Mouse (Mus musculus) inflammation-experienced regulatory T-cells (primary cell): ENCODE results near the gene Fkbp2. TPM values are rescaled to one million over a fixed set of nuclear protein-coding genes. Genes with fewer than 3 reads are reported as not detected.

ENCODE experiments used
- polyA plus RNA-seq, 2 experiments: library from polyadenylated mRNA; unstranded; fragments of 100-300 nt; shearing (Covaris generic); gene quantifications; one replicate each; pipeline ENCODE4 v1.2.1; 2017

Gene Fkbp2
- 10 to 100 TPM; 40.3 to 59.9 TPM for polyA plus RNA-seq

DNA sequence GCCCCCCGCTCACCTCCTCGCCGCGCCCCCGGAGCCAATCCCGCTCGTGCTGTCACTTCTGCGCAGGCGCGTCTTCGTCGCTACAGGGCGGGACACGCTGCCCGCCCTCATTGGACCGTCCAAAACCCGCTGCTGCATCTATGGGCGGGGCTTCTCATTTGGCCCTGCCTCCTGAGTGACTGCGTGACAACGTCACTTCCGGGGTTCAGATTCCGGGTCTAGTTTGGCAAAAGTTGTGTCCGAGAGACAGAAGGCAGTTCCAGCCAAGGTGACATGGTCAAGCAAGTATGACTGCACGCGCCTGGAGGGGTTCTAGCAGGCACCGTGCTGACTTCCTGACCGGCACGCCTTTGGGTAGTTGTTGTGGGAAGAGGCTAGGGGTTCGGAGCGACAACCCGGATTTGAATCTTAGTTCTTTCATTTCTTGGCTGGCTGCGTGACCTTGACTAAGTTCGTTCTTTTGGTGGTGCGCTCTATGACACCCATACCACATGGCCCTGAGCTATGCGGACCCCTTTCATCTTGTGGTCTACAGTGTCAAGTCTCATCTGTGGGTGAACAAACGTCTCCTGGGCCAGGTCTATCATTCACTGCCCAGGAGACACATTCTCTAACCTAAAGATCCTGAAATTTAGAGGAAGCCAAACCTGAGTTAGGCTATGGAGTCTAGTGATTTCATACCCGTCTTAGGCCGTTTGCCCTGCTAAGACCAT lies at the start of gene Fkbp2:
Gene Fkbp2 (minus strand): TSS at position 121 of the 713 bp plus-strand sequence.

DNA sequence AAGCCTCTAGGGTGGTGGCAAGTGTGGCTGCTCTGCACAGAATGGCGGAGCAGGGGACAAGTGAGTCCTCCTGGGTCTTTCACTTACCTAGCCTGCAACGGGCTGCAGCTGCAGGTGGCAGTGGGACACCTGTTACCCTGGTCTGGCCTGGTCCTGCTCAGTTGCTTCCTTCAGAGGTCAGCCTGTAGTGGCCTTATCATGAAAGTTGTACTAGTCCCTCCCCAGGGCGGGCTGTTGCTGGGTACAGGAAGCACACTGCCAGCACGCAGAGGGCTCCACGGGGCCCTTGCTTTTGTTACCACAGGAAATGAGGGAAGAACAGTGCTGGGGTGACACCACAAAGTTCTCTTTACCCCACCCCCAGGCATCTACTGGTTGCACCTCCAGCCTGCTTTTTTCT lies 38.9 kb upstream of the Fkbp2 start, which contains the start of gene Fermt3:
Gene Fermt3 (minus strand): TSS at position 279 of the 400 bp plus-strand sequence.

DNA sequence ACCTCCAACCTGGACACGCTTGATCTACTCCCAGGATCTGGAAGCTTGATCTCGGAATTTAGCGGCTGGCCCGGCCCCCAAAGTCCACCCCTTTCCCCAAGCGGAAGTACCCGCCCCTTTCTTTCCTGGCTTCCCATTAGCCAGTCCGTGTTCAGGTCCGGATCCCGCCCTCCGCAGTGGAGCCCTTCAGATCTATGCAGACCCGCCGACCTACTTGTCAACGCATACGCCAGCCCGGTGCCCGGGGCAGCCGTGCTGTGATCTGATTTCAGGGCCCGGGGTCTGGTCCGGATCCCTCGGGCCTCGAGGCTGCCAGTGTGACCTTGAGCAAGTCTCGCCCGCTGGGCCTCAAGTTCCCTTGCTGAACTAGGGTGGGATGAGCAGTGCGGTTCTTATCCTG lies 15.7 kb upstream of the Fkbp2 start, which contains the start of the genes Nudt22 and Trpt1:
Gene Nudt22 (minus strand): TSS at position 112 of the 400 bp plus-strand sequence.
Gene Trpt1 (plus strand): TSS at position 126 of the 400 bp plus-strand sequence.

GRCm38 (mm10) chr19:6992011-6992858 lies 11.9 kb upstream of the Fkbp2 start, which contains the start of gene Dnajc4:
Gene Dnajc4 (minus strand): TSS chr19:6992572.

GRCm38 (mm10) chr19:6987061-6987903 lies 7.0 kb upstream of the Fkbp2 start, which contains the start of gene Vegfb:
Gene Vegfb (minus strand): TSS chr19:6987651.

GRCm38 (mm10) chr19:6975537-6976521 lies 4.5 kb downstream of the Fkbp2 start, which contains the start of gene Plcb3:
Gene Plcb3 (minus strand): TSS chr19:6976470.

GRCm38 (mm10) chr19:6974211-6975205 lies 5.8 kb downstream of the Fkbp2 start, which contains the start of gene Ppp1r14b:
Gene Ppp1r14b (plus strand): TSS chr19:6974968.

DNA sequence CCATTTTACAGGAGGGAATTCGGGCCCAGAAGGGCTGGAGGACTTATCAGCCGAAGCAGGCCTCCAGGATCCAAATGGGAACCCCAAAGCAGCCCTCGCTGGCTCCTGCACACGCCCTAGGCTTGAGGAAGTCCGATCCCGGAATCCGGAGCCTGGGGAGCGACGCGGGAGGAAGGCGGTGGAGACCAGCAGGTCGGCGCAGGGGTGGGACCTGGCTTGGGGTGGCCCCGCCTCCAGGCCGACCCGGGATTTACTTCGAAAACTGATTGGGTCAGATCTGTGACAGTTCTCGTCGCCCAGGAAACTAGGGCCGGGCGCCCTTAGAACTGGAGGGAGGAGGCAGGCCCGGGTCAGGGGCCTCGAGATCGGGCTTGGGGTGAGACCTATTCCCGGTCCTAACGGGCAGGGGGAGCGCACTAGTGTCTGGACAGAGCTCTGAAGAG lies 38.0 kb downstream of the Fkbp2 start, which contains the start of gene Gpr137:
Gene Gpr137 (minus strand): TSS at position 232 of the 443 bp plus-strand sequence.

DNA sequence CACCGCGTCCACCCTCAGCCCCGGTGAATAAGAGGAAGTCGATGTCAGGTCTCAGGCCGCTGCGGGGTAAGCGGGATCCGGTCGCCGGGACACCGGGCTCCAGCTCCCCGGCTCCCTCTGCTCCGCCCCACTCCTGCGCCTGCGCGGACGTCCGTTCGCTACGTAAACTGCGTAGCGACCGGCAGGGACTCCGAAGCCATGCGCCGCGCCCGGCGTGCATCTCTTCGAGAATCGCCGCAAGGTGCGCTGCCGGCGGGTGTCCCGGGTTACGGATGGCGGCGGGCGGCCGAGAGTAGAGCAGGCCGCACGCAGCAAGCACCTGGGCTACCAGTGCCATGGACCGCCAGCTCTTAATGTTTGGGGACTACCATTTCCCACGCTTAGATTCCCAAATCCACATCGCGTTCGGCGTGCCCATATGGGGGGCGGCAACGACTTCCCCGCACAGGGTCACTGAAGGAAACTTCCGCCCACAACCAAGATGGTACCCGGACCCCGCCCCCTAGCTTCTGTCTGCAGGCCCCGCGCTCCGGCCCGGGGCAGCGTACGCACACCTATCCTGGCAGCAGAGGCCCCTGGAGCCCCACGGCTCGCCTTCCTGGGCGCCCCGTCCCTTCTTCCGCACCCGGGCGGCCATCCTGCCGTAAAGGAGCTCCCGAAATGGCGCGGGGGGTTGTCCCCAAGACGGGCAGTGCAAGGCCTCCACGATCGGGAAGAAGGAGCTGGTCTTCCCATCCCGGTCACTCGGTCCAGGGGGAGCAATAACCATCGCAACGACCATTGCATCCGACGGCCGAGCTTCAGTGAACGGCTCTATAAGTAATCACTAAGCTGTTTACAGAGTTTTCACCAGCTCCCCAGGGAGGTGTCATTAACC lies 38.7 kb downstream of the Fkbp2 start, which contains the start of gene Bad:
Gene Bad (plus strand): TSS at position 490 of the 877 bp plus-strand sequence.

GRCm38 (mm10) chr19:6934195-6934977 lies 45.9 kb downstream of the Fkbp2 start, which contains the start of gene Kcnk4:
Gene Kcnk4 (minus strand): TSS chr19:6934515.

Other genes starting within 250 kb of the Fkbp2 start
- 10 to 100 TPM; 50.1 to 58.1 TPM for gene Rps6ka4, start 139.9 kb downstream of the Fkbp2 start, polyA plus RNA-seq
- gene Ccdc88b, start 122.3 kb downstream of the Fkbp2 start, polyA plus RNA-seq: 10 to 100 TPM; 41.3 to 59.0 TPM
- gene Trmt112, start 70.8 kb downstream of the Fkbp2 start, polyA plus RNA-seq: 100 to 1,000 TPM; 141 to 157 TPM
- gene Prdx5, start 70.4 kb downstream of the Fkbp2 start, polyA plus RNA-seq: 100 to 1,000 TPM; 238 to 261 TPM
- gene Esrra, start 58.7 kb downstream of the Fkbp2 start, polyA plus RNA-seq: 10 to 100 TPM; 25.6 to 26.6 TPM
- gene Catsperz, start 55.1 kb downstream of the Fkbp2 start, polyA plus RNA-seq: not detected
- gene Kcnk4, start 46.0 kb downstream of the Fkbp2 start, polyA plus RNA-seq: not detected
- gene Bad, start 38.6 kb downstream of the Fkbp2 start, polyA plus RNA-seq: 10 to 100 TPM; 32.4 to 39.4 TPM
- 10 to 100 TPM; 14.2 to 14.5 TPM for gene Gpr137, start 38.0 kb downstream of the Fkbp2 start, polyA plus RNA-seq
- gene Ppp1r14b, start 5.5 kb downstream of the Fkbp2 start, polyA plus RNA-seq: 100 to 1,000 TPM; 164 to 215 TPM
- 10 to 100 TPM; 38.5 to 43.6 TPM for gene Plcb3, start 4.0 kb downstream of the Fkbp2 start, polyA plus RNA-seq
- 10 to 100 TPM; 12.9 to 18.5 TPM for gene Vegfb, start 7.2 kb upstream of the Fkbp2 start, polyA plus RNA-seq
- gene Dnajc4, start 12.1 kb upstream of the Fkbp2 start, polyA plus RNA-seq: 10 to 100 TPM; 52.2 to 52.7 TPM
- gene Nudt22, start 15.6 kb upstream of the Fkbp2 start, polyA plus RNA-seq: 10 to 100 TPM; 24.4 to 38.2 TPM
- 1 to 10 TPM; 5.4 to 7.0 TPM for gene Trpt1, start 15.6 kb upstream of the Fkbp2 start, polyA plus RNA-seq
- 100 to 1,000 TPM; 341 to 346 TPM for gene Fermt3, start 39.0 kb upstream of the Fkbp2 start, polyA plus RNA-seq
- gene Stip1, start 59.5 kb upstream of the Fkbp2 start, polyA plus RNA-seq: 100 to 1,000 TPM; 173 to 257 TPM
- gene Macrod1, start 76.3 kb upstream of the Fkbp2 start, polyA plus RNA-seq: 10 to 100 TPM; 15.3 to 31.2 TPM
- under 1 TPM; 0.13 to 0.88 TPM for gene Flrt1, start 125.2 kb upstream of the Fkbp2 start, polyA plus RNA-seq
- gene Otub1, start 225.8 kb upstream of the Fkbp2 start, polyA plus RNA-seq: 10 to 100 TPM; 53.9 to 54.8 TPM
- 100 to 1,000 TPM; 406 to 412 TPM for gene Cox8a, start 237.1 kb upstream of the Fkbp2 start, polyA plus RNA-seq